Mouse (Mus musculus) small intestine, adult 2 months (tissue): ENCODE results near the gene Ncaph. TPM values are rescaled to one million over a fixed set of nuclear protein-coding genes. Genes with fewer than 3 reads are reported as not detected.
"Not testable (repeated sequence)": the region's sequence is repeated elsewhere in the genome, so short reads cannot be mapped to it uniquely, and the experiment has no call there.

Experiments
- H3K27ac ChIP-seq: fragments of 200-500 bp; 2 replicates; pipeline ENCODE4 v1.5.1; 2012; ENCODE audit warnings: low read depth, low read length, control low read depth, inconsistent platforms; ENCODE audit not compliant: insufficient read depth
- H3K27me3 ChIP-seq: fragments of 200-500 bp; 2 replicates; pipeline ENCODE4 v1.6.1; 2012; ENCODE audit warnings: mild to moderate bottlenecking, moderate library complexity, low read length, inconsistent platforms; ENCODE audit not compliant: control insufficient read depth, insufficient read depth
- H3K36me3 ChIP-seq: fragments of 200-500 bp; 2 replicates; pipeline ENCODE4 v1.6.1; 2012; ENCODE audit warnings: mild to moderate bottlenecking, low read length, control low read depth, inconsistent platforms; ENCODE audit not compliant: control insufficient read depth, insufficient read depth
- H3K4me1 ChIP-seq: fragments of 200-500 bp; 2 replicates; pipeline ENCODE4 v1.6.1; 2012; ENCODE audit warnings: low read length, inconsistent platforms, mixed read lengths; ENCODE audit not compliant: control insufficient read depth, insufficient read depth, insufficient read length
- H3K4me3 ChIP-seq: fragments of 200-500 bp; 2 replicates; pipeline ENCODE4 v1.5.1; 2012; ENCODE audit warnings: low read depth, mild to moderate bottlenecking, control low read depth, inconsistent platforms, low read length, moderate library complexity
- CTCF ChIP-seq: fragments of 200-500 bp; IDR thresholded peaks from 2 replicates; pipeline ENCODE4 v1.5.1; 2012; ENCODE audit warnings: low read depth, mild to moderate bottlenecking, control low read depth, inconsistent platforms, low read length, moderate library complexity, mixed read lengths; ENCODE audit not compliant: insufficient replicate concordance, insufficient read length; ENCODE audit errors: extremely low read depth
- POLR2A ChIP-seq: fragments of 200-500 bp; IDR thresholded peaks from 2 replicates; pipeline ENCODE4 v1.6.1; 2012; ENCODE audit warnings: low read depth, mild to moderate bottlenecking, control low read depth, inconsistent platforms, low read length, moderate library complexity
- WGBS: fragments of 180-500 bp; shearing (Covaris S2); methylation state at CpG from one replicate; pipeline ENCODE4 v1.1.7; 2018; 5-methylcytosine and 5-hydroxymethylcytosine counted together
- polyA plus RNA-seq: library from polyadenylated mRNA; depleted of rRNA; stranded (reverse); fragments of >200 nt; gene quantifications from 2 replicates; pipeline ENCODE4 v1.2.3, GENCODE M21; 2012

Ncaph gene
- polyA plus RNA-seq, 1 experiment, result 2.2 TPM

DNA sequence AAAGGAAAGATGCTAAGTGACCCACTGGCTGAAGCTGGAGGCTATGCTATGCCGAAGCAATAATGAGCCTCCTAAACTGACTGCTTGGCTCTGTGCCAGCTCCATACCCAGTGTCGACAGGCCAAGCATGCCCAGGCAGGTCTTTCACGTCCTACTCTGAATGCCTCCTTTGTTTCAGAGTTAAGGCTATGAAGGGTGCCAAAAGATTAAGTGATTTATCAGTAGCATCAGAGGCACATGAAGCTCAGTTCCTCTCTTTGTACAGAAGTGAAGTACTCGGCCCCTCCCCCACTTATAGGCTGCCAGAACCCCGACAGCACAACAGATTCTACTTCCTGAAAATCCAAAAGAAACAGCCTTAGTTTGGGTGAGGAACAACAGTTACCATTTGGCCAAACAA, 3.2 kb upstream of the Ncaph start:
- peaks cover 12% of the 10 kb centered on the region; the same call in 1 of the 2 replicates for H3K4me1 ChIP-seq
- peak overlapping the region; percentile 26 for H3K27ac ChIP-seq
- TF ChIP-seq POLR2A (no peak), CTCF (no peak)
- peaks cover 1% of the 10 kb centered on the region; the same call in 1 of the 2 replicates for H3K36me3 ChIP-seq
- no peak overlapping the region for H3K4me3 ChIP-seq
- no peaks in the 10 kb centered on the region for H3K27me3 ChIP-seq
- 3% methylated on average over 5 of the region's 5 CpGs for WGBS

- not testable (repeated sequence) for H3K27ac ChIP-seq, H3K36me3 ChIP-seq, H3K27me3 ChIP-seq, H3K4me3 ChIP-seq
- H3K4me1 ChIP-seq, result peaks cover 11% of the 10 kb centered on the region; the same call in 1 of the 2 replicates
- WGBS, result 24% methylated on average over 3 of the region's 3 CpGs
Measured at GRCm38 (mm10) chr2:127135255-127135654, 1.5 kb upstream of the Ncaph start.

- TF ChIP-seq CTCF, result no peak
- TF ChIP-seq POLR2A, result no peak
- WGBS, result 35% methylated on average over 8 of the region's 8 CpGs
- H3K36me3 ChIP-seq, result 0 out of 2 replicates have a peak, but pooled peaks cover 1% of the 10 kb centered on the region
- H3K4me3 ChIP-seq, result no peak overlapping the region
- peaks cover 4% of the 10 kb centered on the region; the same call in 1 of the 2 replicates for H3K4me1 ChIP-seq
- H3K27me3 ChIP-seq, result no peaks in the 10 kb centered on the region
- H3K27ac ChIP-seq, result no peak overlapping the region
Measured at GRCm38 (mm10) chr2:127131353-127131752, 2.4 kb downstream of the Ncaph start.

GRCm38 (mm10) chr2:127128926-127129325, 4.8 kb downstream of the Ncaph start:
- WGBS, result 75% methylated on average over 5 of the region's 5 CpGs
- Histone ChIP-seq H3K4me3 (no peak overlapping the region), H3K4me1 (peaks cover 4% of the 10 kb centered on the region; the same call in 1 of the 2 replicates), H3K27me3 (no peaks in the 10 kb centered on the region), H3K27ac (no peak overlapping the region), H3K36me3 (peaks cover 4% of the 10 kb centered on the region)
- TF ChIP-seq POLR2A, result no peak
- no peak for TF ChIP-seq CTCF

GRCm38 (mm10) chr2:127121591-127122235, 12.0 kb downstream of the Ncaph start:
- Histone ChIP-seq H3K4me1 (no peaks in the 10 kb centered on the region), H3K36me3 (peaks cover 27% of the 10 kb centered on the region), H3K27me3 (no peaks in the 10 kb centered on the region), H3K4me3 (no peak overlapping the region), H3K27ac (peak overlapping the region; percentile 28)
- WGBS, result 81% methylated on average over 8 of the region's 8 CpGs
- TF ChIP-seq CTCF (no peak), POLR2A (no peak)

- 84% methylated on average over 4 of the region's 4 CpGs for WGBS
- Histone ChIP-seq H3K4me1 (no peaks in the 10 kb centered on the region), H3K27ac (no peak overlapping the region), H3K4me3 (no peak overlapping the region), H3K27me3 (no peaks in the 10 kb centered on the region), H3K36me3 (peaks cover 24% of the 10 kb centered on the region)
- TF ChIP-seq POLR2A (no peak), CTCF (no peak)
Measured at GRCm38 (mm10) chr2:127108986-127109385, 24.8 kb downstream of the Ncaph start.

GRCm38 (mm10) chr2:127092000-127092399, 41.8 kb downstream of the Ncaph start:
- no peak overlapping the region for H3K4me3 ChIP-seq
- TF ChIP-seq POLR2A, result no peak
- TF ChIP-seq CTCF, result no peak
- peaks cover 21% of the 10 kb centered on the region for H3K36me3 ChIP-seq
- 77% methylated on average over 8 of the region's 8 CpGs for WGBS
- no peaks in the 10 kb centered on the region for H3K27me3 ChIP-seq
- H3K4me1 ChIP-seq, result no peaks in the 10 kb centered on the region
- no peak overlapping the region for H3K27ac ChIP-seq

- not testable (repeated sequence) for H3K4me3 ChIP-seq, H3K27ac ChIP-seq, H3K27me3 ChIP-seq, H3K4me1 ChIP-seq
- peaks cover 20% of the 10 kb centered on the region for H3K36me3 ChIP-seq
Measured at GRCm38 (mm10) chr2:127090151-127090550, 43.6 kb downstream of the Ncaph start.
